Mouse (Mus musculus) brain, embryonic 14.5 days (tissue): Measurements from ENCODE around the gene Schip1.

Source experiments
- CTCF ChIP-seq: fragments of 200-500 bp; IDR thresholded peaks from 2 replicates; pipeline ENCODE4 v1.5.1; 2012; ENCODE audit warnings: inconsistent platforms, mild to moderate bottlenecking, moderate library complexity, borderline replicate concordance; ENCODE audit not compliant: insufficient read depth, insufficient read length; ENCODE audit errors: extremely low read depth
- POLR2A ChIP-seq: fragments of 200-500 bp; IDR thresholded peaks from 2 replicates; pipeline ENCODE4 v1.6.1; 2012; ENCODE audit warnings: mild to moderate bottlenecking, inconsistent platforms, borderline replicate concordance; ENCODE audit not compliant: poor library complexity, insufficient read depth, insufficient read length, severe bottlenecking; ENCODE audit errors: extremely low read depth

DNA sequence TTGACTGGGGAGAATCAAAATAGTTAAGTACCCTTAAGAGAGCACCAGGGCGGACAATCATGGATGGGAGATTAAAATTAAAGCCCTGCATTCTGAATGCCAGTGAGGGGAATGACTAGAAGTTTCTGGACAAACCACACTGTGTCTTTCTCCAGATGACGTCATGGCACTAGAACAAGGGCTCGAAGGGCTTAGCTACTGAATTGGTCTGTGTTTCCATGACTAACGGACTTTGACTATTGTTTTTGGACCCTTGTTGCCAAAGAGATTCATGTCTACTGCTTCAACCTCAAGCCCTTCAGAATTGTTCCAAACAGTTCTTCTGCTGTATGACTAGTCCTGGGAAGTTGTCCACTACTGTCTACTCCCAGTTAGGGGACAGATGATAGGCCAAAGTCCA, 467.3 kb downstream of the Schip1 start:
- TF ChIP-seq CTCF: no peak
- no peak for TF ChIP-seq POLR2A
